Mouse (Mus musculus) kidney, adult 9 months (tissue): ENCODE data around the gene Dynlt1c.
A peak's percentile ranks its signal among the peaks of the same experiment; 100 is the strongest.
"Not testable (repeated sequence)": the region's sequence is repeated elsewhere in the genome, so short reads cannot be mapped to it uniquely, and the experiment has no call there.

Source experiments
- DNase-seq: peaks from one replicate; pipeline ENCODE4 v3.0.0; 2022

Gene Dynlt1c

GRCm38 (mm10) chr17:6601204-6601911 is at the start of gene Dynlt1c:
Gene Dynlt1c (plus strand): TSS chr17:6601671.
- DNase-seq: peak; percentile 88

- DNase-seq: not testable (repeated sequence)
Measured at GRCm38 (mm10) chr17:6553798-6554197, 47.7 kb upstream of the Dynlt1c start.

- DNase-seq: not testable (repeated sequence)
Measured at GRCm38 (mm10) chr17:6554243-6554642, 47.2 kb upstream of the Dynlt1c start.

- not testable (repeated sequence) for DNase-seq
Measured at GRCm38 (mm10) chr17:6559447-6560133, 41.9 kb upstream of the Dynlt1c start.

- not testable (repeated sequence) for DNase-seq
Measured at GRCm38 (mm10) chr17:6564866-6565265, 36.6 kb upstream of the Dynlt1c start.

GRCm38 (mm10) chr17:6567908-6568307 is 33.6 kb upstream of the Dynlt1c start:
- not testable (repeated sequence) for DNase-seq

GRCm38 (mm10) chr17:6571296-6571695 is 30.2 kb upstream of the Dynlt1c start:
- DNase-seq: not testable (repeated sequence)

- not testable (repeated sequence) for DNase-seq
Measured at GRCm38 (mm10) chr17:6572202-6572601, 29.3 kb upstream of the Dynlt1c start.

- not testable (repeated sequence) for DNase-seq
Measured at GRCm38 (mm10) chr17:6575376-6575775, 26.1 kb upstream of the Dynlt1c start.

- not testable (repeated sequence) for DNase-seq
Measured at GRCm38 (mm10) chr17:6588672-6589071, 12.8 kb upstream of the Dynlt1c start.

- DNase-seq: not testable (repeated sequence)
Measured at GRCm38 (mm10) chr17:6592109-6592508, 9.4 kb upstream of the Dynlt1c start.

- DNase-seq: not testable (repeated sequence)
Measured at GRCm38 (mm10) chr17:6593896-6594295, 7.6 kb upstream of the Dynlt1c start.

- not testable (repeated sequence) for DNase-seq
Measured at GRCm38 (mm10) chr17:6595776-6596497, 5.5 kb upstream of the Dynlt1c start.

- not testable (repeated sequence) for DNase-seq
Measured at GRCm38 (mm10) chr17:6598356-6598755, 3.1 kb upstream of the Dynlt1c start.

GRCm38 (mm10) chr17:6600216-6600911 is 1.1 kb upstream of the Dynlt1c start:
- DNase-seq: not testable (repeated sequence)

GRCm38 (mm10) chr17:6602205-6602604 is 734 bp downstream of the Dynlt1c start:
- not testable (repeated sequence) for DNase-seq

- DNase-seq: peak; percentile 20
Measured at GRCm38 (mm10) chr17:6605347-6605746, 3.9 kb downstream of the Dynlt1c start.

GRCm38 (mm10) chr17:6613524-6613923 is 12.1 kb downstream of the Dynlt1c start:
- DNase-seq: not testable (repeated sequence)

- DNase-seq: not testable (repeated sequence)
Measured at GRCm38 (mm10) chr17:6614316-6614715, 12.8 kb downstream of the Dynlt1c start.

GRCm38 (mm10) chr17:6616731-6617130 is 15.3 kb downstream of the Dynlt1c start:
- not testable (repeated sequence) for DNase-seq

- not testable (repeated sequence) for DNase-seq
Measured at GRCm38 (mm10) chr17:6617689-6618400, 16.4 kb downstream of the Dynlt1c start.

GRCm38 (mm10) chr17:6619271-6619670 is 17.8 kb downstream of the Dynlt1c start:
- not testable (repeated sequence) for DNase-seq
